Mouse (Mus musculus) adrenal gland (tissue): ENCODE data around the gene Tbc1d24.

ENCODE experiments used
- intact Hi-C: fragments of 180-260 bp; cut with DNase I; formaldehyde crosslinking; loops from one replicate; pipeline ENCODE4 v1.15.1; 2025

Tbc1d24 gene

GRCm38 (mm10) chr17:24211631-24212440 lies 6.5 kb upstream of the Tbc1d24 start:
- intact Hi-C loops, result no loop called here

- intact Hi-C loops, result no loop called here
These were observed 5.2 kb upstream of the Tbc1d24 start for GRCm38 (mm10) chr17:24210591-24210990.

GRCm38 (mm10) chr17:24209916-24210240 lies 4.5 kb upstream of the Tbc1d24 start:
- intact Hi-C loops, result loop anchor here (5.0 kb wide), 1 partner anchor 38 kb away; no protein-coding TSS in a partner anchor

GRCm38 (mm10) chr17:24209043-24209915 lies 3.9 kb upstream of the Tbc1d24 start, which contains the start of gene Ntn3:
Ntn3 (minus strand) TSS chr17:24209531.
- intact Hi-C loops, result loop anchor here (5.0 kb wide), 1 partner anchor 37 kb away; no protein-coding TSS in a partner anchor

GRCm38 (mm10) chr17:24208641-24209042 lies 3.3 kb upstream of the Tbc1d24 start:
- intact Hi-C loops, result loop anchor here (5.0 kb wide), 1 partner anchor 36 kb away; no protein-coding TSS in a partner anchor

- intact Hi-C loops, result loop anchor here (5.0 kb wide), 1 partner anchor 36 kb away; no protein-coding TSS in a partner anchor
These were observed 2.6 kb upstream of the Tbc1d24 start for GRCm38 (mm10) chr17:24207768-24208640.

- intact Hi-C loops, result loop anchor here (5.0 kb wide), 1 partner anchor 34 kb away; no protein-coding TSS in a partner anchor
These were observed 1.3 kb upstream of the Tbc1d24 start for GRCm38 (mm10) chr17:24206451-24207351.

GRCm38 (mm10) chr17:24205908-24206361 lies 573 bp upstream of the Tbc1d24 start:
- intact Hi-C loops, result loop anchor here (5.0 kb wide), 1 partner anchor 34 kb away; no protein-coding TSS in a partner anchor

- intact Hi-C loops, result loop anchor here (5.0 kb wide), 2 partner anchors 33 to 47 kb away; partner anchors contain the start of gene Ccnf
These were observed 516 bp downstream of the Tbc1d24 start for GRCm38 (mm10) chr17:24204846-24205245.

GRCm38 (mm10) chr17:24203611-24204534 lies 1.5 kb downstream of the Tbc1d24 start:
- intact Hi-C loops, result loop anchor here (5.0 kb wide), 1 partner anchor 48 kb away; the partner anchor contains the start of gene Ccnf

GRCm38 (mm10) chr17:24203068-24203467 lies 2.3 kb downstream of the Tbc1d24 start:
- intact Hi-C loops, result loop anchor here (5.0 kb wide), 1 partner anchor 49 kb away; the partner anchor contains the start of gene Ccnf

- intact Hi-C loops, result loop anchor here (5.0 kb wide), 1 partner anchor 51 kb away; the partner anchor contains the start of gene Ccnf
These were observed 4.3 kb downstream of the Tbc1d24 start for GRCm38 (mm10) chr17:24201092-24201491.

- intact Hi-C loops, result loop anchor here (5.0 kb wide), 1 partner anchor 53 kb away; the partner anchor contains the start of gene Ccnf
These were observed 5.6 kb downstream of the Tbc1d24 start for GRCm38 (mm10) chr17:24199741-24200140.

- intact Hi-C loops, result no loop called here
These were observed 6.1 kb downstream of the Tbc1d24 start for GRCm38 (mm10) chr17:24199252-24199651.

GRCm38 (mm10) chr17:24197032-24197824 lies 8.1 kb downstream of the Tbc1d24 start:
- intact Hi-C loops, result no loop called here

- intact Hi-C loops, result no loop called here
These were observed 10.0 kb downstream of the Tbc1d24 start for GRCm38 (mm10) chr17:24195349-24195748.

- intact Hi-C loops, result no loop called here
These were observed 11.6 kb downstream of the Tbc1d24 start for GRCm38 (mm10) chr17:24193769-24194168.
